Mouse (Mus musculus): Measurements from ENCODE around the gene Rbm33.
A peak's percentile ranks its signal among the peaks of the same experiment; 100 is the strongest.

Rbm33 gene

GRCm38 (mm10) chr5:28464361-28465098 is 147.6 kb downstream of the Rbm33 start:
- peak; percentile 44 for DNase-seq

DNA sequence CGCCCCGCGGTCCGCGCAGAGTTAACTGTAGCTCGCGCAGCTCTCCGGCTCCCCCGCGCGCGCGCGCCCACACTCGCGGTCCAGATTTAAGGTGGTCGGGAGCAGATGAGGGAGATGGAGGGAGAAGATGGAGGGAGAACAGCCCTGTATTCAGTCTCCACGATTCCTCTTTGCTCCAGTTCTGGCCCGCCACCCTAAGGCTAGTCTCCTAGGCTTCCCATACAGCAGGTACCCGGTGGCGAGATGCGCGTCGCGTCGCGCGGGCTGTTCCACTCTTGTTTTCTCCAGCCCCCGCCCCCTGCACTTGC is 148.1 kb downstream of the Rbm33 start:
- peak; percentile 80 for DNase-seq

- DNase-seq: no peak
Observed at GRCm38 (mm10) chr5:28465526-28465925, 148.6 kb downstream of the Rbm33 start.

DNA sequence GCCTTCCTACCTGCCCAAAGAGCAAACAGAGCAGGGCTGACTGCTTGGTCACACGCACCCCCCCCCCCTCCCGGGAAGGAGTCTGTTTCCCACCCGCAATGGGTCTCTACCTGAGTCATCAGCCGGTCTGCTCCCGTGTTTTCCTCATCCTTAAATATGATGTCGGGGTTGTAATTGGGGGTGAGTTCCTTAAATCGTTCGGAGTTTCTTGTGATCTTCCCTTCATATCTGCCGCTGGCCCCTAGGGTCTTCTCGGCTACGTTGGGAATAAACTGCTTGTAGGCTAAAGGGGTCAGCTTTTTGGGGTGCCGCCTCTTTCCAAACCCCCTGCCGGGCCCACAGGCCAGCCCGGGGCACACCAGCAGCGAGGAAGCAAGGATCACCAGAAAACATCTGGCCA is 149.4 kb downstream of the Rbm33 start:
- peak; percentile 25 for DNase-seq

DNA sequence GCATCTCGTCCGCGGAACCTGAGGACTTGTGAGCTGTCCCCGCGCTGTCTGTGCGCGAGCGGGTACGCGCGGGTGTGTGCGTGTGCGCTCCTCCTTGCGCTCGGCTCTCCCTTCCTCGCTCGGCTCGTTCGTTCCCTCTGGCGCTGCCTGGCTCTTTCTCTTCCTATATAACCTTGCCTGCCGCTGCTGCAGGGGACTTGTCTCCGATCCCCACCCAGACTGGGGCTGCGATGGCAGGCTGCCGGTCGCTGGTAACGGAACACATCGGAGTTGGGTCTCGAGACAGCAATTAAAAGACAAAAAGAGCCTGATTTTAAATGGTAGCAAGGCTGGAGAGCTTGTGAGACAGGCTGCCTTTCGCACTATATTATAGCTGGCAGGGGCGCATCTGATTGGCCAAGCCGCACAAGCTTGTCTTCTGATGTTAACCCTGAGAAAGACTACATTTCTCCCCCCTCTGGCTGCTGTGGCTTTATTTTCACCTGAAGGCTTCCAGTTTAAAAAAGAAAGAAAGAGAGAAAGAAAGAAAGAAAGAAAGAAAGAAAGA is 149.9 kb downstream of the Rbm33 start, which contains the start of gene Shh:
Shh (minus strand) TSS at position 497 of the 547 bp plus-strand sequence.
- peak; percentile 66 for DNase-seq
